Mouse (Mus musculus) MEL (cell line): ENCODE results near the gene Trem1. TPM values are rescaled to one million over a fixed set of nuclear protein-coding genes. Genes with fewer than 3 reads are reported as not detected.

Experiments used
- DNase-seq: peaks from one replicate; pipeline ENCODE4 v3.0.0; 2011; ENCODE audit warnings: low read depth, low spot score
- H3K27ac ChIP-seq: 2 replicates; pipeline ENCODE4 v1.5.1; 2012; ENCODE audit warnings: low read depth, mild to moderate bottlenecking, control low read depth, low read length, moderate library complexity; ENCODE audit not compliant: control insufficient read depth
- H3K27me3 ChIP-seq, 2 experiments: fragments of 150-350 bp in 1 of 2; sonication (generic) in 1 of 2; 2 replicates each; pipeline ENCODE4 v1.6.1; 2012; ENCODE audit warnings: low read length in 2 of 2, mild to moderate bottlenecking in 2 of 2, improper control_type of control experiment in 1 of 2, moderate library complexity in 1 of 2; ENCODE audit not compliant: insufficient read depth in 2 of 2, control insufficient read depth in 1 of 2
- H3K36me3 ChIP-seq, 2 experiments: 2 replicates each; pipeline ENCODE4 v1.6.1; 2012 to 2014; ENCODE audit warnings: low read length in 2 of 2, improper control_type of control experiment in 1 of 2, inconsistent platforms in 1 of 2, mild to moderate bottlenecking in 1 of 2; ENCODE audit not compliant: insufficient read depth in 2 of 2, control insufficient read depth in 1 of 2
- H3K4me1 ChIP-seq, 2 experiments: fragments of 150-350 bp in 1 of 2; sonication (generic) in 1 of 2; 2 replicates each; pipeline ENCODE4 v1.6.1; 2012; ENCODE audit warnings: low read length in 2 of 2, improper control_type of control experiment in 1 of 2, mild to moderate bottlenecking in 1 of 2; ENCODE audit not compliant: insufficient read depth in 2 of 2, control insufficient read depth in 1 of 2
- H3K4me3 ChIP-seq, 2 experiments: fragments of 150-350 bp in 1 of 2; sonication (generic) in 1 of 2; 2 replicates each; pipeline ENCODE4 v1.5.1; 2012; ENCODE audit warnings: low read depth in 2 of 2, low read length in 2 of 2, mild to moderate bottlenecking in 2 of 2, moderate library complexity in 2 of 2, control low read depth in 1 of 2, improper control_type of control experiment in 1 of 2; ENCODE audit not compliant: control insufficient read depth in 1 of 2, insufficient read depth in 1 of 2
- H3K79me2 ChIP-seq: 2 replicates; pipeline ENCODE4 v1.6.1; 2012; ENCODE audit warnings: mild to moderate bottlenecking, low read length, moderate library complexity; ENCODE audit not compliant: control insufficient read depth, poor library complexity, insufficient read depth
- H3K9ac ChIP-seq: 2 replicates; pipeline ENCODE4 v1.6.1; 2012; ENCODE audit warnings: low read depth, mild to moderate bottlenecking, control low read depth, low read length, moderate library complexity; ENCODE audit not compliant: control insufficient read depth, poor library complexity, severe bottlenecking
- H3K9me3 ChIP-seq: fragments of 150-350 bp; sonication (generic); replicated peaks from 2 replicates; pipeline ENCODE4 v1.6.1; 2012; ENCODE audit warnings: mild to moderate bottlenecking, low read length, improper control_type of control experiment, moderate library complexity; ENCODE audit not compliant: insufficient read depth
- BHLHE40 ChIP-seq: IDR thresholded peaks from 2 replicates; pipeline ENCODE4 v1.6.1; 2012; ENCODE audit warnings: low read depth, mild to moderate bottlenecking, inconsistent platforms, low read length, improper control_type of control experiment, borderline replicate concordance
- CTCF ChIP-seq, 3 experiments: IDR thresholded peaks in 2 of 3; conservative IDR thresholded peaks in 1 of 3; 2 replicates each; pipeline ENCODE4 v1.5.1; 2011 to 2012; ENCODE audit warnings: low read length in 3 of 3, low read depth in 2 of 3, mild to moderate bottlenecking in 2 of 3, improper control_type of control experiment in 1 of 3, inconsistent platforms in 1 of 3, mixed read lengths in 1 of 3, moderate library complexity in 1 of 3; ENCODE audit not compliant: control insufficient read depth in 1 of 3, insufficient read depth in 1 of 3, poor library complexity in 1 of 3, severe bottlenecking in 1 of 3
- EP300 ChIP-seq, 2 experiments: IDR thresholded peaks; 2 replicates each; pipeline ENCODE4 v1.6.1; 2011; ENCODE audit warnings: improper control_type of control experiment in 2 of 2, low read length in 2 of 2, low read depth in 1 of 2, mild to moderate bottlenecking in 1 of 2
- GABPA ChIP-seq: IDR thresholded peaks from 2 replicates; pipeline ENCODE4 v1.6.1; 2012; ENCODE audit warnings: low read depth, mild to moderate bottlenecking, inconsistent platforms, low read length, improper control_type of control experiment, moderate library complexity
- GATA1 ChIP-seq: IDR thresholded peaks from 2 replicates; pipeline ENCODE4 v1.6.1; 2011; ENCODE audit warnings: low read depth, low read length, improper control_type of control experiment
- HCFC1 ChIP-seq: IDR thresholded peaks from 2 replicates; pipeline ENCODE4 v1.6.1; 2012; ENCODE audit warnings: low read depth, mild to moderate bottlenecking, inconsistent platforms, low read length, improper control_type of control experiment, moderate library complexity
- JUND ChIP-seq: IDR thresholded peaks from 2 replicates; pipeline ENCODE4 v1.6.1; 2011; ENCODE audit warnings: low read depth, mild to moderate bottlenecking, improper control_type of control experiment, low read length
- MAX ChIP-seq: IDR thresholded peaks from 2 replicates; pipeline ENCODE4 v1.6.1; 2011; ENCODE audit warnings: low read length, improper control_type of control experiment
- MAZ ChIP-seq: IDR thresholded peaks from 2 replicates; pipeline ENCODE4 v1.6.1; 2012; ENCODE audit warnings: low read depth, mild to moderate bottlenecking, inconsistent platforms, low read length, improper control_type of control experiment
- MEF2A ChIP-seq: IDR thresholded peaks from 2 replicates; pipeline ENCODE4 v1.6.1; 2014; ENCODE audit warnings: low read depth, mild to moderate bottlenecking, inconsistent platforms, low read length, improper control_type of control experiment; ENCODE audit not compliant: poor library complexity, insufficient replicate concordance, severe bottlenecking; ENCODE audit errors: extremely low read depth
- MXI1 ChIP-seq: IDR thresholded peaks from 2 replicates; pipeline ENCODE4 v1.6.1; 2011; ENCODE audit warnings: mild to moderate bottlenecking, low read depth, low read length, improper control_type of control experiment
- MYC ChIP-seq: IDR thresholded peaks from 2 replicates; pipeline ENCODE4 v1.6.1; 2011; ENCODE audit warnings: low read depth, mild to moderate bottlenecking, low read length, improper control_type of control experiment, moderate library complexity
- NELFE ChIP-seq: IDR thresholded peaks from 2 replicates; pipeline ENCODE4 v1.6.1; 2011; ENCODE audit warnings: low read depth, low read length, improper control_type of control experiment
- NRF1 ChIP-seq: IDR thresholded peaks from 2 replicates; pipeline ENCODE4 v1.6.1; 2014; ENCODE audit warnings: low read depth, mild to moderate bottlenecking, inconsistent platforms, low read length, improper control_type of control experiment, moderate library complexity; ENCODE audit not compliant: poor library complexity, insufficient read depth, severe bottlenecking
- POLR2AphosphoS2 ChIP-seq: IDR thresholded peaks from 2 replicates; pipeline ENCODE4 v1.6.1; 2011; ENCODE audit warnings: low read length, improper control_type of control experiment
- RCOR1 ChIP-seq: IDR thresholded peaks from 2 replicates; pipeline ENCODE4 v1.6.1; 2012; ENCODE audit warnings: low read depth, mild to moderate bottlenecking, inconsistent platforms, low read length, improper control_type of control experiment
- TAL1 ChIP-seq: IDR thresholded peaks from 2 replicates; pipeline ENCODE4 v1.6.1; 2012; ENCODE audit warnings: mild to moderate bottlenecking, inconsistent platforms, low read length, moderate library complexity, mixed read lengths
- TCF12 ChIP-seq: IDR thresholded peaks from 2 replicates; pipeline ENCODE4 v1.6.1; 2014; ENCODE audit warnings: low read depth, mild to moderate bottlenecking, inconsistent platforms, low read length, improper control_type of control experiment, moderate library complexity
- UBTF ChIP-seq: IDR thresholded peaks from 2 replicates; pipeline ENCODE4 v1.6.1; 2012; ENCODE audit warnings: low read depth, mild to moderate bottlenecking, inconsistent platforms, low read length, improper control_type of control experiment, moderate library complexity, borderline replicate concordance; ENCODE audit not compliant: insufficient read depth
- ZKSCAN1 ChIP-seq: IDR thresholded peaks from 2 replicates; pipeline ENCODE4 v1.6.1; 2012; ENCODE audit warnings: low read depth, mild to moderate bottlenecking, inconsistent platforms, low read length, improper control_type of control experiment, moderate library complexity
- ZNF384 ChIP-seq: IDR thresholded peaks from 2 replicates; pipeline ENCODE4 v1.6.1; 2012; ENCODE audit warnings: low read depth, mild to moderate bottlenecking, inconsistent platforms, low read length, improper control_type of control experiment
- polyA plus RNA-seq, 2 experiments: library from polyadenylated mRNA; stranded (reverse) in 1 of 2; unstranded in 1 of 2; fragments of >175 nt in 1 of 2; fragments of >200 nt in 1 of 2; gene quantifications; 2 replicates each; pipeline versions ENCODE4 v1.2.1 to v1.2.4; 2012; ENCODE audit warnings: low replicate concordance in 2 of 2, low read depth in 1 of 2; ENCODE audit not compliant: insufficient read length in 2 of 2, insufficient read depth in 1 of 2, missing spikeins in 1 of 2
- total RNA-seq: library from RNA; depleted of rRNA; stranded (reverse); fragments of 300-350 nt; gene quantifications from 2 replicates; pipeline ENCODE4 v1.2.3, GENCODE M21; 2012

The Trem1 gene
- total and polyA plus RNA-seq, 3 experiments = 0.06 TPM; not detected in 2

DNA sequence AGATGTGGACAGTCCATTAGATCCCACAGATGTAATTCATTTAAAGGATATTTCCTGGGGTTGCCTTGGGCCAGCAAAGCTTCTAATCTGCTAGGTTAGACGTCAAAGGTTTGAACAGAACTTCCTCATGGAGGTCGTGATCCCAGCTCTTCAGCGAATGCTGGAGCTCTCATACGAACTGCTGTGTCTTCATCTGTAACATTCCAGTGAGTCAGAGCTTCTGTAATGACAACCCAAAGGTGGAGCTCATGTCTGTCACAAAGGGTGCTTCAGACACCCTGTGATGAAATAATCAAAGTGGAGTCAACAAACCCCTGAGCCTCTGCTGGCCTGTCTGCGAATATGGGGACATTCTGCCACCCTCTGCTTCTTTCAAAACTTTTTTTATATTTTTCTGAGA is 2.0 kb downstream of the Trem1 start:
- Histone ChIP-seq H3K4me3 (no peak overlapping the region), H3K36me3 (no peaks in the 10 kb centered on the region), H3K9ac (no peak overlapping the region), H3K4me1 (no peaks in the 10 kb centered on the region), H3K9me3 (no peaks in the 10 kb centered on the region), H3K27ac (no peak overlapping the region), H3K79me2 (no peaks in the 10 kb centered on the region), H3K27me3 (peaks cover 0 to 4% of the 10 kb centered on the region in 2 experiments; a peak in 2 of 4 replicates)
- DNase-seq = no peak
- no peak for TF ChIP-seq TAL1
- no peak for TF ChIP-seq MEF2A
- no peak for TF ChIP-seq MYC
- no peak for TF ChIP-seq MAZ
- no peak for TF ChIP-seq HCFC1
- TF ChIP-seq JUND = no peak
- no peak for TF ChIP-seq GATA1
- TF ChIP-seq POLR2AphosphoS2 = no peak
- TF ChIP-seq BHLHE40 = no peak

DNA sequence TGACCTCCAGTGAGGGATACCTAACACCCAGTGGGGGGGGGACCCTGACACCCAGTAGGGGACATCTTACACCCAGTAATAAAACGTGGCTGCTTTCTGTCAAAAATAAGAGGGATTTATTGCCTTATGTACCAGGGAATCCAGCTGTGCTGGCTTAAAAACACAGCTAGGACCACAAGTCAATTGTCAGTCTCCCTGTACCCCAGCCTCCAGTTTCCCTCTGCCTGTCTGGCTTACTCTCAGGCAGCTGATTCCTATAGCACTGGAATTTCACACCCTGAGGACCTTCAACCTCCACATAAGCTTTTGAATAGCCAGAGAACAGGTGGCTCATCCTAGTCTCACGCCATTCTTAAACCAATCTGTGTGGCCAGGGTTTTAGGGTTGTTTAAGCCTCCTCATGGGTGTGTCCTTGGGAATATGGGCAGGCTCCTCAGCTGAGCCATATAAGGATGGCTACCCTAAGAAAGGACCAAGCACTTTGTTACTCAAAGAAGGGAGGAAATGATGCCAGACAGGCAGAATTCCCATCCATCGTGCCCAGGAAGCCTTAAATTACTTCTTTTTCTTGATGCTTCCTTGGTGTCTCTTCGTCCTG is 3.3 kb downstream of the Trem1 start:
- Histone ChIP-seq H3K4me3 (no peak overlapping the region), H3K9me3 (no peaks in the 10 kb centered on the region), H3K9ac (no peak overlapping the region), H3K27ac (no peak overlapping the region), H3K36me3 (no peaks in the 10 kb centered on the region), H3K4me1 (no peaks in the 10 kb centered on the region), H3K27me3 (no peaks in the 10 kb centered on the region), H3K79me2 (no peaks in the 10 kb centered on the region)
- TF ChIP-seq GABPA (no peak), UBTF (no peak), MEF2A (no peak), ZKSCAN1 (no peak), MAX (no peak), JUND (no peak), NELFE (no peak), ZNF384 (no peak), RCOR1 (no peak), HCFC1 (no peak), EP300 (IDR thresholded peaks at IDR 0.05; ENCODE audit: low read depth in 1 of 2, low read length in 2 of 2) (no peak), POLR2AphosphoS2 (no peak), TCF12 (no peak), MYC (no peak), MAZ (no peak), NRF1 (no peak), GATA1 (no peak), MXI1 (no peak), CTCF (IDR thresholded peaks at IDR 0.05 in 2 of 3, conservative IDR thresholded peaks at IDR 0.05 in 1 of 3; ENCODE audit: control insufficient read depth in 1 of 3, insufficient read depth in 1 of 3, low read depth in 2 of 3, low read length in 3 of 3, poor library complexity in 1 of 3, severe bottlenecking in 1 of 3) (no peak)
- DNase-seq = no peak
